Mouse (Mus musculus): ENCODE data around the gene Cfdp1.

DNA sequence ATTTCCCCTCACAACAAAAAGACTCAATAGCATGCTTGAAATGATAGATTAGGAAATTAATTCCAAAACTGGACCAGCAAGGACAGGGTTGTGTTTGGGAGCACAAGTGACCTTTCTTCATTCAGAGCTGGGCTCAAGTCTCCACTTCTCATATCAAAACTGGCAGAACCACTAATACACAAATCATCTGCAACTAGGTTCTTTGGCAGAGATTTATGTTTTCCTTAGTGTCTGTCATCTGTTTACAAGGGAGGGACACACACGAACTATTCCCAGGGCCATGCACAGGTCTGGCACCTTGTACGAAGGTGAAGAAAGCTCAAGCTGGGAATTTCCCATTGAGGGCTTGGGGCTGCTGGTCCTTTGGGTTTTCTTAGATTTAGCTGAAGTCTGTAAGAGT lies 71.9 kb downstream of the Cfdp1 start:
- TF ChIP-seq CTCF (IDR thresholded peaks at IDR 0.05; ENCODE audit: low read depth) (no peak), EP300 (optimal IDR thresholded peaks at IDR 0.05) (peak; percentile 31)
